Mouse (Mus musculus) spleen, postnatal 36 days (tissue): ENCODE measurements around the gene Faiml.

Experiments used
- DNase-seq, 2 experiments: peaks; one replicate each; pipeline ENCODE4 v3.0.0; 2022; ENCODE audit warnings: low spot score in 2 of 2, mixed read lengths in 1 of 2

The Faiml gene

GRCm38 (mm10) chr9:99237139-99237538 lies at the start of gene Faiml:
Gene Faiml (minus strand): TSS chr9:99237239.
- no peak for DNase-seq

- DNase-seq = no peak
Measured at GRCm38 (mm10) chr9:99258891-99259290, 21.9 kb upstream of the Faiml start.

DNA sequence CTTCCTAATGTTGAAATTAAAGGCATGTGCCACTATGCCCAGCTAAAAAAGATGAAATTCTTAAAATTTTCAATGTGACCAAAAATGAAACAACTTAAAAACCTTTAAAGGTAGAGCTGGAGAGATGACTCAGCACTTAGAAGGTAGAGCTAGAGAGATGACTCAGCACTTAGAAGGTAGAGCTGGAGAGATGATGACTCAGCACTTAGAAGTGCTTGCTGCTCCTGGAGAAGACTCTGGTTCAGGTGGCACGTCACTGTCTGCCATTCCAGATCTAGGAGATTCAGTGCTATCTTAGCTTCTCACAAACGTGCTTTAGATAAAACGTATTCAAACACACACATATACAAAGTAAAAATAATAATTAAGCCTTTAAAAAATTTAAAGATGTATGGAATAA lies 19.8 kb upstream of the Faiml start:
- peak in 1 of 2 experiments; percentile 20 for DNase-seq

DNA sequence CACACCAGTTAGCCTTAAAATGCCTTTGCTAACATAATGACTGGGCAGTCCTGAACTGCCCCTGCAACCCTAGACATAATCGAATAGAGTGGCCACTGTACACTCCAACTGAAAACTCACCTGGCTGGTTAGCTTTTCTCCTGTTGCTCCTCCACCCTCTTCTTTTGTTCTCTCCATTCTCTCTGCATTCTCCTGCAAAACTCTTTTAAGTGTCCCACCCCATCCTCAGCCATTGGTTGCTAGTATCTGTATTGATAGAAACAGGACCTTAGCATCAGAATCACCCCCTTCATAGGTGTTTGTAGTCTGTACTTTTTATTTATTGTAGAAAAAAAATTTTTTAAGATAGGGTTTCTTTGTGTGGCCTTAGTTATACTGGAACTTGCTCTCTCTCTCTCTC lies 19.2 kb upstream of the Faiml start:
- DNase-seq = no peak

DNA sequence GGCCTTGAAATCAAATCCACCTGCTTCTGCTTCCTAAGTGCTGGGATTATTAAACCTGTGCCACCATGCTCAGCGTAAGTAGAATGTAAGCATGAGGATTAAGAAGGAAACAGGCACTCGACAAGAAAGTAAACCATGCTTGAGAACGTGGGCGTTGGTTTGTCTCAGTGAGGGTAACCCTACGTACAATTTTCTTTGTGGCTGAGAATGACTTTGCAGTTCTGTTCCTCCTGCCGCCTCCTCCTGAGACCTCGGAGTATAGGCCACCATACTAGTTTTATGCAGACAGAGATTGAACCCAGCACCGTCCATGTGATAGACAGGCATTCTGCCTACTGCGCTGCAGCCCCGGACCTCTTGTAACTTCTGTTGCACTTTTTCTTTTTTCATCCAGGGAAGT lies 16.8 kb upstream of the Faiml start:
- DNase-seq = no peak

DNA sequence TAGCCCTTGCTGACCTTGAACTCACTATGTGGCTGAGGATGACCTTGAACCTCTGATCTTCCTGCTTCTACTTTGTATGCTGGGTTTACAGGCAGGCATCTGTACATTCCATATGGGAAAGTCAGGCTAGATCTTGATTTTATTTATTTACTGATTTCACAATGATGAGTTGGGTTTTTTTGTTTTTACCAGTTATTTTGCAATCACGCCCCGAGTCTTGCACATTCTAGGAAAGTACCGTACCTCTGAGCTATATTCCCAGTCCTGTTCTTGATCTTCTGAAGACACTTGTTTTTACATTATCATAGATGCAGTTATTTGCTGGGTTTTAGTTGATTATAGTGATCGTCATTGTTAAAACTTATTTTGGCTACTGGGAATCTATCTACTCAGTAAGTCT lies 11.9 kb upstream of the Faiml start:
- no peak for DNase-seq

- peak; percentile 11 to 25 for DNase-seq
Measured at GRCm38 (mm10) chr9:99248304-99248703, 11.3 kb upstream of the Faiml start.

- DNase-seq = no peak
Measured at GRCm38 (mm10) chr9:99243895-99244293, 6.9 kb upstream of the Faiml start.

- DNase-seq = peak; percentile 96 to 97
Measured at GRCm38 (mm10) chr9:99243190-99243894, 6.3 kb upstream of the Faiml start, which contains the start of gene Cep70. Gene Cep70 (plus strand): TSS chr9:99243367.

- DNase-seq = no peak
Measured at GRCm38 (mm10) chr9:99242533-99243189, 5.6 kb upstream of the Faiml start.

GRCm38 (mm10) chr9:99242035-99242434 lies 5.0 kb upstream of the Faiml start:
- DNase-seq = peak; percentile 13 to 29

GRCm38 (mm10) chr9:99240571-99240970 lies 3.5 kb upstream of the Faiml start:
- peak in 1 of 2 experiments; percentile 27 for DNase-seq

DNA sequence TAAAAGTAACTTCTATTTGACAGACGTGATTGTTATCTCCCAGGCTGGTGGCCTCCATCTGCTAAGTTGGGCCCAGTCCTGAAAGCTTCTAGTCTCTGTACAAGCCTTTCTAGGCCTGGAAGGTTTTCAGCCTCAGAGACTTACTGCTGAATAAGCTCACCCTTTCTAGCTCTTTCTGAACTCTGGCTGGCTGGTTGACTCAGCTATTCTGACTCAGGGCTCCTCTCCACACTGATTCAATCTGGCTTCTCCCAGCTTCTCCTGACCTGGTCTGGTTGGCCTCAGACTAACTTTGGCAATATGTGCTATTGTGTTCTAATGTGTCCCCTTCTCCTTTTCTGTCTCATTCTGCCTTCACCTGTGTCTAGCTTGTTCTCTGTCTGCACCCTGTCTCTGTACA lies 2.2 kb upstream of the Faiml start:
- DNase-seq = no peak

- DNase-seq = no peak
Measured at GRCm38 (mm10) chr9:99238276-99238675, 1.2 kb upstream of the Faiml start.

GRCm38 (mm10) chr9:99229450-99229849 lies 7.6 kb downstream of the Faiml start:
- DNase-seq = no peak

DNA sequence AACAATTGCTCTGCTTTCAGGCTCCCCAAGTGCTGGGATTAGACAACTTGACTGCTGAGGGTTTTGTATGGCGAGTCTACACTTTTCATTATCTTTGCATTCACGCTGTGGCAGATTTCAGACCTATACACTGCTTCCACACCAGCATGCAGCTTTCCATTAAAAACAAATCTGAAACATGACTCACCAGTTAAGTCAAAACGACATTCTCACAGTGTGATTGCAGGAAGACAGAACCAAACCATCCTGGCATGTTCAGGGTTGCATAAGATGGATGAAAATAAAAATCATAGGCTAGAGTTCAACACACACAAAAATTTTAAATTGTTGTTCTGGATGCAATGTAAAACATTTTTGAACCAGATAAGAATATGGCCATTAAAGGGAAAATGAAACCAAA lies 12.5 kb downstream of the Faiml start:
- DNase-seq = no peak

- no peak for DNase-seq
Measured at GRCm38 (mm10) chr9:99221636-99222035, 15.4 kb downstream of the Faiml start.

DNA sequence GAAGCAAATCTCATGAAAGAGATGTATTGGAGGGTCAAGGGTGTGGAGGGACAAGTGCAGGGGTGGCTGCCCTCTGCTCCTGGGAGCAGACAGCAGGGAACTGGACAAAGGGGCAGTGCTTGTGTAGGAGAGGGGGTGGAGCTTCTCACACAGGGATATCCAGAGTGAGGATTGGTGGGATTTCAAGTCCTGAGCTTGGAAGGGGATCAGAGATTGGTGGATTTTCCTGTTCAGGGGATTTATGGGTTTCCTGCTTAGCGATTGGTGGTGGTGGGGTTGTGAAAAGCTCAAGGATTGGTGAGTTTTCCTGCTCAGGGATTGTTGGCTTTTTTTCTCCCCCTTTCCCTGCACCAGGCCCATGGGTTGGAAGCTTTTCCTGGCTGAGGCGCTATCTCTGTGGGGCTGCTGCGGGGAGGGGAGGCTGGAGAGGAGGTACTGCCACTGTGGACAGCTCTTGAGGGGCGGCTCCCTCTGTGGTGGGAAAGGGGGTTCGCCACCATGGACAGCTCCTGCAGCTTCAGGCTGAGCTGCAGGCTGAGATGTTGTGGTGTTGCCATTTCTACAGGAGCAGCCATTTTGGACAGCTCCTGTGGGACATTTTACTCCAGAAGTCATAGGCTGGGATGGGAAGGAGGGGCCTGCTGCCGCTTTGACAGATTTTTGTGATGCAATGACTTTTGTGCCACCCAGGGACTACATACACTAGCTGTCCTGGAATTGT lies 18.9 kb downstream of the Faiml start:
- DNase-seq = peak in 1 of 2 experiments; percentile 4

DNA sequence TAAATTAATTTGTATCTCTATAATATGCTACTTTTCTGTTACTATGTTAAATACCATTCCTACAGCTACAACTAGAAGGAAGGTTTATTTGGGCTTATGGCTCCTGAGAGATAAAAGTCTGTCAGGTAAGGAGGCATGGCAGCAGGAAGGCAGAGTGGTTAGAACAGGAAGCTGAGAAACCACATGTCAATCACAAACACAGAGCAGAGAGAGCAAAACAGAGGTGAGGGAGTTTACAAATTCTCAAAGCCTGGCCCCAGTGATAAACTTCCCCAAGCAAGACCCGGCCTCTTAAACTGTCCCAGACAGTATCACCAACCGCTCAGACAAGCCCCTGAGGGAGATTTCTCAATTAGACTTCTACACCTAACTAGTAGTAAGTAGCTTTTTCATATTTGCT lies 20.9 kb downstream of the Faiml start:
- DNase-seq = no peak

GRCm38 (mm10) chr9:99212643-99213042 lies 24.4 kb downstream of the Faiml start:
- no peak for DNase-seq

DNA sequence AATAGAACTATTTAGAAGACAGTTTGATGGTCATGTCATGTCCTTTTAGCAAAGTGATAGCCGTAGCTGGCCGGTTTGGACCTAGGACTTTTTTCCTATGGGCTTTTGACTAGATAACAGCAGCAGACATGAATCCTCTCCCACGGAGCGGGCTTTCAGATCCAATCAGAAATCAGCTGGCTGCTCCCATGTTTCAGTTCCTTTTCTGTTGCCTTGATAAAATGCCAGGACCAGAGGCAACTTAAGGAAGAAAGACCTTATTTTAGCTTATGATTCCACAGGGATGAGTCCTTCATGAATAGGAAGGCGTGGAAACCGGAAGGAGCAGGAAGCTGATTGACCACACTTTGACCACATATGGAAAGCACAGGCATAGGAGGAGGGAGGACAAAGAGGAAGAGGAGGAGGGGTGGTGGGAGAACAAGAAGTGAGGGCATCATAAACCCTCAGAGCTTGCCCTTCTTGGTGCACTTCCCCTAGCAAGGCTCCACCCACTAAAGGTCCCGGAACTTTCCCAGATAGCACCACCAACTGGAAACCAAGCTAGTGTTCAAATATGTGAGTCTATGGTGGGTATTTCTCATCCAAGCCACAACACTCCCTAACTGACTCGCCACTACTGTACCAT lies 53.9 kb downstream of the Faiml start:
- DNase-seq = peak; percentile 24 to 46

DNA sequence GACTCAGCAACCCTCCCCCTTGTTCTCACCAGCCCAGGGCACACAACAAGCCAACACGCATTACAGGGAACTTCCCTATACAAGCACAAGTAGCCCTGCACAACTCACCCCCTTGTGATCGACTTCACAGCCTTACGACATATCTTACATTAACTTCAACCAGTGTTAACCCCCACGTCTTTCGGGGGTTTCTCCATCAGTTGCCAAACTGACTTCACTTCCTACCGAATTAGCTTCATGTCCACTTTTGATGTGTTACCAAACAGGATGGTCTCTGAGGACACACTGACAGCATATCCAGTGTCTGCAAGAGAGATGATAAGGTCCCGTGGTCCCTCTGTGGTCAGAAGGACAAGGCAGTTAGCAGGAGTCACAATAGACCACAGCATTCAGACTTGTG lies 54.9 kb downstream of the Faiml start:
- DNase-seq = peak; percentile 2 to 39
